8 mouse cellular contexts compared by ENCODE assay signal in the genomic region with DNA sequence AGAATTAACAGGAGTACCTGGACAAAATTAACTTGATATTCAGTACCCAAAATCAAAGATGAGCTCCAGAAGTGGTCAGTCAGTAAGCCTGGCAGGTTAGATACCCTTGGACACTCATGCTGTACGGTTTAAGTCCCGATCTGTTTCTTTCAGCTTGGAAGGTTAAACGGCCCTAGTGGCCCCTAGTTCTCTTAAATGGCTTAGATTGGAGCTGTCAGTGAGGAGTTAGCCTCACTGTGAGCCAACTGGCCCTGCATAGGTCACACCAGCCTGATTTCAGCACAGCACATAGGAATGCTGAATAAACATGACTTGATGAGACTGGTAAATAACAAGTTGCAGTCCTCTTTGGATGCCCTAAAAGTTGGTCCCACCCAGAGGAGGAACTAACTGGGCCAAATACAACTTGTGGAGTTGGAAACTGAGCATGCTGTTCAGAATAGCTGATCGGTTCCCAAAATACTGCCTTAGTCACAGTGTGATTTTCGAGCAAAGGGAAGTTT. TPM values are rescaled to one million over a fixed set of nuclear protein-coding genes. Genes with fewer than 3 reads are reported as not detected.
DNase-seq lines count a peak whose midpoint lies in the region; ATAC-seq and TF ChIP-seq lines count a peak whose summit lies in the region.

No protein-coding gene starts in this region.

- WGBS in embryonic facial prominence, embryonic 15.5 days, result 41% methylated on average over 5 of the region's 5 CpGs
- 60% methylated on average over 5 of the region's 5 CpGs for WGBS in hindbrain, postnatal 0 days

- TF ChIP-seq CTCF in testis, adult 2 months (IDR thresholded peaks at IDR 0.05; ENCODE audit: control insufficient read depth, insufficient read depth, insufficient replicate concordance, low read depth, low read length), result no peak
- no peak for TF ChIP-seq CTCF in hindbrain, postnatal 0 days (IDR thresholded peaks at IDR 0.05; ENCODE audit: low read depth)

- peak overlapping the region; percentile 66 for H3K4me2 ChIP-seq in embryonic facial prominence, embryonic 15.5 days (replicated peaks)
- peak overlapping the region; percentile 76 for H3K4me2 ChIP-seq in hindbrain, postnatal 0 days (ENCODE audit: low read depth, low read length)

- TF ChIP-seq POLR2A in testis, adult 2 months (IDR thresholded peaks at IDR 0.05; ENCODE audit: control insufficient read depth, low read depth, low read length), result no peak

- H3K9ac ChIP-seq in embryonic facial prominence, embryonic 15.5 days, result peak overlapping the region; percentile 94
- H3K9ac ChIP-seq in hindbrain, postnatal 0 days (replicated peaks; ENCODE audit: low read length), result peak overlapping the region; percentile 97

- peak overlapping the region; percentile 93 for H3K4me3 ChIP-seq in testis, adult 2 months (ENCODE audit: control insufficient read depth, low read depth, low read length)
- H3K4me3 ChIP-seq in embryonic facial prominence, embryonic 15.5 days (replicated peaks), result peak overlapping the region; percentile 95
- peak overlapping the region; percentile 95 for H3K4me3 ChIP-seq in hindbrain, postnatal 0 days (ENCODE audit: low read length)
- peak overlapping the region; percentile 96 for H3K4me3 ChIP-seq in megakaryocyte, embryonic 14.5 days (replicated peaks)

- intact Hi-C loops in left cerebral cortex, postnatal 14 days (cut with DNase I), result no loop called here

- no peaks in the 10 kb centered on the region for H3K9me3 ChIP-seq in embryonic facial prominence, embryonic 15.5 days (replicated peaks)
- H3K9me3 ChIP-seq in hindbrain, postnatal 0 days (ENCODE audit: low read length), result no peaks in the 10 kb centered on the region
- H3K9me3 ChIP-seq in megakaryocyte, embryonic 14.5 days, result no peaks in the 10 kb centered on the region

- ATAC-seq in embryonic facial prominence, embryonic 15.5 days (ENCODE audit: insufficient number of reproducible peaks, low FRiP score, low TSS enrichment, low read depth), result no peak
- no peak for ATAC-seq in hindbrain, postnatal 0 days

- no peaks in the 10 kb centered on the region for H3K27me3 ChIP-seq in testis, adult 2 months (ENCODE audit: control insufficient read depth, insufficient read depth, low read length)
- no peaks in the 10 kb centered on the region for H3K27me3 ChIP-seq in embryonic facial prominence, embryonic 15.5 days
- no peaks in the 10 kb centered on the region for H3K27me3 ChIP-seq in hindbrain, postnatal 0 days (ENCODE audit: insufficient read depth, low read length)
- no peaks in the 10 kb centered on the region for H3K27me3 ChIP-seq in megakaryocyte, embryonic 14.5 days (replicated peaks)

- peaks cover 8% of the 10 kb centered on the region for H3K4me1 ChIP-seq in testis, adult 2 months (ENCODE audit: control insufficient read depth, insufficient read depth, low read length)
- peaks cover 38% of the 10 kb centered on the region for H3K4me1 ChIP-seq in embryonic facial prominence, embryonic 15.5 days
- 0 out of 2 replicates have a peak, but pooled peaks cover 8% of the 10 kb centered on the region for H3K4me1 ChIP-seq in hindbrain, postnatal 0 days (ENCODE audit: insufficient read depth, low read length)
- peaks cover 55% of the 10 kb centered on the region for H3K4me1 ChIP-seq in megakaryocyte, embryonic 14.5 days

- peak overlapping the region; percentile 26; the same call in 1 of the 2 replicates for H3K27ac ChIP-seq in testis, adult 2 months (ENCODE audit: control insufficient read depth, insufficient read depth, low read depth, low read length)
- H3K27ac ChIP-seq in embryonic facial prominence, embryonic 15.5 days (replicated peaks), result no peak overlapping the region
- H3K27ac ChIP-seq in hindbrain, postnatal 0 days, result peak overlapping the region; percentile 89; the same call in 1 of the 2 replicates

- DNase-seq in testis, postnatal 14 days (ENCODE audit: low spot score), result no peak
- no peak for DNase-seq in hindbrain, postnatal 0 days (ENCODE audit: low spot score)
- DNase-seq in left cerebral cortex, postnatal 14 days (ENCODE audit: low spot score in 2 of 2), result no peak
- DNase-seq in gastrocnemius, postnatal 25 days, result no peak
- no peak for DNase-seq in cerebellum, postnatal 36 days

- peaks cover 1% of the 10 kb centered on the region; the same call in 1 of the 2 replicates for H3K36me3 ChIP-seq in testis, adult 2 months (ENCODE audit: control insufficient read depth, insufficient read depth, low read length)
- 0 out of 2 replicates have a peak, but pooled peaks cover 4% of the 10 kb centered on the region for H3K36me3 ChIP-seq in embryonic facial prominence, embryonic 15.5 days
- 0 out of 2 replicates have a peak, but pooled peaks cover 2% of the 10 kb centered on the region for H3K36me3 ChIP-seq in hindbrain, postnatal 0 days (ENCODE audit: insufficient read depth, low read length)
- peaks cover 26% of the 10 kb centered on the region for H3K36me3 ChIP-seq in megakaryocyte, embryonic 14.5 days (replicated peaks; ENCODE audit: low read length)

RNA-seq across cellular contexts. Expression of gene Ube2f, which starts 1.1 kb away (rescaled TPM):
- 159 and 164 TPM in 2 replicates for polyA plus RNA-seq in testis, adult 2 months (2012; rRNA removed)
- polyA plus RNA-seq in embryonic facial prominence, embryonic 15.5 days (2015; fragmentation: Nextera tagmentation; extraction: Ambion mirVana), result 67.0 and 67.6 TPM in 2 replicates
- 34.1 and 37.1 TPM in 2 replicates for total RNA-seq in hindbrain, postnatal 0 days (2014; rRNA removed)
- polyA plus RNA-seq in hindbrain, postnatal 0 days (2015; fragmentation: Nextera tagmentation; extraction: Ambion mirVana), result 46.7 and 55.5 TPM in 2 replicates
- polyA plus RNA-seq in megakaryocyte, embryonic 14.5 days (2012; ENCODE audit: insufficient read depth, low replicate concordance), result 4.9 and 13.4 TPM in 2 replicates
- 10 to 100 TPM; 52.5 to 58.4 TPM for total RNA-seq in left cerebral cortex, postnatal 14 days (2021)
- total RNA-seq in gastrocnemius, postnatal 25 days (2021), result 10 to 100 TPM; 58.9 to 66.0 TPM

RNA-seq across cellular contexts. Expression of gene Scly, which starts 46.9 kb away (rescaled TPM):
- polyA plus RNA-seq in testis, adult 2 months (2012; rRNA removed), result 13.3 and 18.0 TPM in 2 replicates
- polyA plus RNA-seq in embryonic facial prominence, embryonic 15.5 days (2015; fragmentation: Nextera tagmentation; extraction: Ambion mirVana), result 12.7 and 14.0 TPM in 2 replicates
- 15.2 TPM in 2 replicates for total RNA-seq in hindbrain, postnatal 0 days (2014; rRNA removed)
- polyA plus RNA-seq in hindbrain, postnatal 0 days (2015; fragmentation: Nextera tagmentation; extraction: Ambion mirVana), result 9.7 and 9.9 TPM in 2 replicates
- 13.6 and 18.3 TPM in 2 replicates for polyA plus RNA-seq in megakaryocyte, embryonic 14.5 days (2012; ENCODE audit: insufficient read depth, low replicate concordance)
- total RNA-seq in left cerebral cortex, postnatal 14 days (2021), result 10 to 100 TPM; 10.5 to 12.7 TPM
- total RNA-seq in gastrocnemius, postnatal 25 days (2021), result 10 to 100 TPM in 1 of 2 experiments, 1 to 10 TPM in 1; 9.8 to 13.9 TPM
